Mouse (Mus musculus) Muller cell, postnatal 12 days (primary cell): ENCODE results near the gene Hrc.

ENCODE experiments used
- DNase-seq: peaks from one replicate; pipeline ENCODE4 v3.0.0-alpha.2; 2015; ENCODE audit errors: inconsistent ontology term

Hrc gene

DNA sequence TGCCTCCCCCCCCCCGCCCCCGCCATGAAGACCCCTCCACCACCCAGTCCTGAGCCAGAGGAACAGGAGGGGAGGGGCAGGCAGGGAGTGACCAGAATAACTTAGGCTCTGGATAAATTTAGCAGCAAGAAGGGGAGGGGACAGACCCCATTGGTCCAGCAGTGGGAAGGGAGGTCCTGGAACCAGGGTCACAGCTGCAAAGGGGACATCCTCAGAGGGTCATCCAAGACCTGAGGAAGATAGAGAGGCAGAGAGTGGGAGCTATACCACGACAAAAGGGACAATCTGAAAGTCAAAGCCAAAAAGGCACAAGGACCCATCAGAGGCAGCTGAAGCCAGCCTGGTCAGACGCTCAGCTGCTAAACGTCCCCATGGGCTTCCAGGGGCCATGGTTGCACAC lies at the start of gene Hrc:
TSS of gene Hrc (plus strand) at position 235 of the 400 bp plus-strand sequence.
- DNase-seq = no peak

DNA sequence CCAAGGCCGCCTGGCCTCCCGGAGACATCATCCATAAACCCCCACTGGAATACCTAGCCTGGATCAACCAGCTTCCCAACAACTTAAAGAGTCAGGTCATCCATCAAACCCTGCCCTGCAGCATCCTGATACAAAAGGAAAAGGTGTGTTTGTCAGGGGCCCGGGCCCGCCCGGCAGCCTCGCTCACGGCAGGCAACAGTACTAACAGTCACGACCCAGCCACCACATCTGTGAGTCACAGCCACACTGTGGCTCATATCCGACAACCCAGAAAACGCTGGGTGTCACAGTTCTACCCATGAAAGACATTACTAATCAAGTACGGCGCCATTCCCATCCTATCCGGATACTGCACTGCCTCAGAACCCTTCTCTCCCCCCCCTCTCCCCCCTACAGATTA lies 48.6 kb upstream of the Hrc start:
- DNase-seq = no peak

- no peak for DNase-seq
Measured at GRCm38 (mm10) chr7:45296626-45297025, 38.5 kb upstream of the Hrc start.

- DNase-seq = no peak
Measured at GRCm38 (mm10) chr7:45297563-45297962, 37.5 kb upstream of the Hrc start.

- peak; percentile 62 for DNase-seq
Measured at GRCm38 (mm10) chr7:45299752-45300151, 35.3 kb upstream of the Hrc start.

- DNase-seq = peak; percentile 22
Measured at GRCm38 (mm10) chr7:45300270-45300669, 34.8 kb upstream of the Hrc start.

- no peak for DNase-seq
Measured at GRCm38 (mm10) chr7:45302626-45303025, 32.5 kb upstream of the Hrc start.

GRCm38 (mm10) chr7:45304869-45305268 lies 30.2 kb upstream of the Hrc start:
- no peak for DNase-seq

DNA sequence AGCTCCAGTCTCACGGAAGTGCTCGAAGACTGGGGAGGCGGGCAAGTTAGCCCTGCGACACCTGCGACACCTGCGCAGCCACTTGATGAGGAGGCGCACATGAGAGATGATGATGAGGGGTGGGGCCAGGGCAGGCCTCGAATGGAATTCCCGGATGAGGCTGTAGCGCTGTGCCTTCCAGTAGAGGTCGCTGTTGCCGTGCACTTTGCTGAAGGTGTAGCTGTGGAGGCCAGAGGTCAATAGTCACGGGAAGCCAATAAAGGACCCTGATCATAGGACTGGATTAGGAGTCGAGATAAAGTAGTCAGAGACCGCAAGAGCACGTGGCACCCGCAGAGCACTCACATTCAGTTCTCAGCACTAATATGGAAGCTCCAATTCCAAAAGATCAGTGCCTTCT lies 29.8 kb upstream of the Hrc start:
- DNase-seq = peak; percentile 42

DNA sequence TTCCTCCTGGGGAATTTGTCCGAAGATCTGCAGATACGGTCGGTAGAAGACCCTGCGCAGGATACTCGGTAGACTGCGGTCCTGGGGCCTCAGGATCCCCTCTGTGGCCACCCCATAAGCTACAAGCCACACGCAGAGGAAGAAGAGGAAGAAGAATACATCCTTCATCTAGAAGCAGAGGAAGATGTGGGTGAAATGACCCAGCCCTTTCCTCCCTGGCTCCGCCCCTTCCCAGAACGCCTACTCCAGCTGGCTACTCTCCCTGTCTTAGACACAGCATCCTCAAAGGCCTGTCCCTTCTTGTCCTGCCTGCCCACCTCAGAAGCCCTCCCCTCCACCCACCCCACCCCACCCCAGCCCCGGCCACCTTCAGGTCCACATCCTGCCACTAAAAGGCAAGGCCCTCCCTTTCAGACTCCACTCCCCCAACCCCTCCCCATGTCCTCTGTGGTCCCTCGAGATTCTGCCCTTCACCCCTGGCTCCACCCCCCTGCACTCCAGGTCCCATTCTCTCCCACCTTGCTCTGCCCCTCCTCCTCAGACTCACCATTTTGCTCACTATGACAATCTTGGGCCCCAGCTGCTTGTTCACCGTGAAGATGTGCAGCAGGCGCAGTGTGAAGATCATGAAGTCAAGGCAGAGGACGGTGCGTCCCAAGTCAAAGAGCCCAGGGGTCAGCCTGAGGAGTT lies 26.4 kb upstream of the Hrc start:
- no peak for DNase-seq

DNA sequence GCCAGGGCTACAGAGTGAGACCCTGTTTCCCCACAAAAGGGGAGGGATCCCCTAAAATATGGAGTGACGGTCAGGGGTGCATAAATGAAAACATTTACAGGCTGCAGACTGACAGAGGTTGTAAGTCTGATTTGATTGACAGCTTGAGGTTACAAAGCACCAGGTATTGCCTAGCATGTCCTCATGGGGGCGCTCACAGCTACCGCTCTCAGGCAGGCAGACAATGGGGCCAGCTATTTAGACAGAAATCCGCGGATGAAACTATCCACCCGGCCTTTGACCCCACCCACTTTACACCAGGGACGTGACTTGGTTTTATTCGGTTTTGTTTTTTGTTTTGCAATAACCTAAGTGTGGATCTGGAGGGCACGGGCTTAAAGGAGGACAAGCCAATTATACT lies 25.6 kb upstream of the Hrc start:
- peak; percentile 51 for DNase-seq

GRCm38 (mm10) chr7:45312023-45312422 lies 23.1 kb upstream of the Hrc start:
- no peak for DNase-seq

DNA sequence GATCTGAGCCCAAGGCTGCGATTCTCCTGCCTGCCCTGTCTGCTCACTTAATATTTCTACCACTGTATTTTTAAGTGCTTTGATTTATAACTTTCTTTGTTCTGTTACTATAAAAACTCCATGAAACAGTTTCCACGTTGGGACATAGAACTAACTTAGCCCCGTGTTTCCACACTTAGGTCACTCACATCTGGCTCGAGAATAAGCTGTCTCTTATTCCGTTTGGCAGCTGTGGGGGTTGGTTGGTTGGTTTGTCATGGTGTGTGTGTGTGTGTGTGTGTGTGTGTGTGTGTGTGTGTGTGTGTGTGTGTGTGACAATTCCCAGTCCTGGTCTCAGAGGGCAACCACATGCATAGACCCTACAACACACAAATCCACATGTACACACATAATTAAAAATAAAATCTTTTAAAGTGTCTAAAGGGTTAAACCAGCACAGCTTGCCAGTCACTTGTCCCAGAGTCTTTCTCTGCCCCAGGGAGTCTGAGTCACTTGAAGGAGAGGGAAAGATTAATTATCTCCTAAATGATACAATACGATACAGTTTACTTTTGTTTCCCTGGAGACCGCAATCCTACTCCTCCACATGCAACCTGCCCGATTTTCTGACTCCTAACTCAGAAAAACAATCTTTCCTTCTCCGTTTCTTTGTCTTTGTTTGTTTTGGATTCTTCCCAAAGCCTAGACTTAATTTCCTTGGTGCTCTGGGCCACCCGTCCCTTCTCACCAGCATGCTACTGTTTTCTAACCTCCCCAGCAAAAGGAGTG lies 22.2 kb upstream of the Hrc start:
- DNase-seq = peak; percentile 59

GRCm38 (mm10) chr7:45313495-45313894 lies 21.6 kb upstream of the Hrc start:
- peak; percentile 12 for DNase-seq

DNA sequence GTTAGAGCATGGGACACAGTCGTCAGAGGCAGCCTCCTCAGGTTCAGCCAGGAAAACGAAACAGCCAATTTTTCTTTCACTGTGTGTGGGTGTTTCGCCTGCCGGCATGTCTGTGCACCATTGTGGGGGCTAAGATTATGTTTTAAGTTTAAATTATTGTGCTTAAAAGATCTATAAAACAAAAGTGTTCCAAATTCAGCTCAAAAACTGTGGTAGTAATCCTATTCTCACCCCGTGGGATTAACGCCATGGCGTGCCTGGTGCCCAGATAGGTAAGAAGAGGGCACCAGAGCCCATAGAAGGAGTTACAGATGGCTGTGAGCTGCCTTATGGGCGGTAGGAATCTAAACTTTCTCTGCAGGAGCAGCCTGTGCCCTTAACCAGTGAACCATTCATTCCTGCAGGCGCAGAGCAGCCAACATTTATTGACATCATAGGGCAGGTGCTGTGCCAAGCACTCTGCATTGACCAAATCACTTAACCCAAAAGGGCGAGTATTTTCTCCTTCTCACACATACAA lies 19.8 kb upstream of the Hrc start:
- DNase-seq = no peak

- no peak for DNase-seq
Measured at GRCm38 (mm10) chr7:45316536-45316935, 18.6 kb upstream of the Hrc start.

GRCm38 (mm10) chr7:45322245-45322644 lies 12.8 kb upstream of the Hrc start:
- DNase-seq = no peak

DNA sequence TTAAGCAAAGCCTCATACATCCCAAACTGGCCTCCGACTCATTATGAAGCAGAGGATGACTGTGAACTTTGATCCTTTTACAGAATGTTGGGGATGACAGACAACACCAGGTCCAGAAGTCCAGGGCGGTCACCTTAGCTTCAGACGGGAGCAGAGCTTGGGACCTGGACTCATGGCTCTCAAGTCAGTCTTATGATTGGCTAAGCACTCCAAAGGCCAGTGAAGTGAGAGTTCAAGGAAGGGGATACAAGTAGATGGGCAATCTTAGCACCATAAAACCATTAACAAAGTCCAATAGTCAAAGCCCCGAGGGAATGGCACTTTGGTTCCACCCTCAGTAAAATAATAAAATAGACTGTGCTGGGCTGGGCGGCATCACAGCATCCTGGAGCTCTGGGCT lies 12.0 kb upstream of the Hrc start:
- DNase-seq = no peak

DNA sequence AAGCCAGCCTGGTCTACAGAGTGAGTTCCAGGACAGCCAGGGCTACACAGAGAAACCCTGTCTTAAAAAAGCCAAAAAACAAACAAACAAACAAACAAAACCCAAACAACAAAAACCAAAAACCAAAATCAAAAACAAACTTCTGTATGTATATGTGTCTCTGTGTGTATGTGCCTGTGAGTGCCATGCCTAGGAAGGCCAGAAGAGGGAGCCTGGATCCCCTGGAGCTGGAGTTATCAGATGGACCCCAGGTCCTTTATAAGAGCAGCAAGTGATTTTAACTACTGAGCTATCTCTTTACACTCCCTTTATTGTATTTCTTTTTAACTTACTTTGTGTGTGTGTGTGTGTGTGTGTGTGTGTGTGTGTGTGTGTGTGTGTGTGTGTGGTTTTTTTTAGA lies 9.3 kb upstream of the Hrc start:
- DNase-seq = no peak

DNA sequence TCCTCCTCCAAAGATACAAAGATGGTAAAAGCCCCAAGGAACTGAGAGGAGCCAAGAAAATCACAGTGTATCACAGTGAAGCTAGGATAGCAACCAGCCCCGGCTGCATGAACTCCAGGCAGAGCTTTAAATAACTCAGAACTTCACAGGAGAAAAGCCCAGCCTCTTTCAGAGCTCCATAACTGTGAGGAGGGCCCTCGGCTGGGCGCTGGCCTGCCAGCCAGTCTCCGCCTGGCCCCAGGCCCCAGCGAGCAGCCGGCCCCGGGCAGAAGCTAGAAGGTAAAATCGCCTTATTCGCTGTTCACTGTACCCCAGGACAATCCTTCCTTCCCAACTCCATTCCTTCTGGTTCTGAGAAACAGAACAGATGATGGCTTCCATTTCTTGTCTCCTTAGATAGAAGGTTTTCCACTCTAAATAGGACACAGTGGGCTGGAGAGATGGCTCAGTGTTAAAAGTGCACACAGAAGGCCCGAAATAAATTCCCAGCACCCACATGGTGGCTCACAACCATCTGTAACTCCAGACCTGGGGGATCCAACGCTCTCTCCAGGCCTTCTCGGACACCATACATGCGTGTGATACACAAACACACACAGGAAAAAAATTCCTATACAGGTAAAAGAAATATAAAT lies 6.1 kb upstream of the Hrc start:
- no peak for DNase-seq

DNA sequence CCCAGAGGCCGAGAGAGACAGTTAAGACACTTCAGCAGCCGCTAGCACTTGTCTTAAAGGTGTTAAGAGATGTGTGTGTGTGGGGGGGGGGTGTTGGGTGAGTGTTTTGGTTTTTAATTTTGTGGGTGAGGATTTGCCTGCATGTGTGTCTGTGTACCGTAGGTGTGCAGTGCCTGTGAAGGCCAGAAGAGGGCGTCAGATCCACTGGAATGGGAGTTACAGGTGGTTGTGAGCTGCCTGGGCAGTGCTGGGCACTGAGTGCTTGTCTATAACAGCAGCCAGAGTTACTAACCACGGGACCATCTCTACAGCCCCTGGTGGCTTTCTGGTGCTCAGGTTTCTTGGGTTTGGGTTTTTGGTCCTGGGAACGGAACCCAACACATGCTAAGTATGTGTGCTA lies 3.6 kb upstream of the Hrc start:
- DNase-seq = no peak

DNA sequence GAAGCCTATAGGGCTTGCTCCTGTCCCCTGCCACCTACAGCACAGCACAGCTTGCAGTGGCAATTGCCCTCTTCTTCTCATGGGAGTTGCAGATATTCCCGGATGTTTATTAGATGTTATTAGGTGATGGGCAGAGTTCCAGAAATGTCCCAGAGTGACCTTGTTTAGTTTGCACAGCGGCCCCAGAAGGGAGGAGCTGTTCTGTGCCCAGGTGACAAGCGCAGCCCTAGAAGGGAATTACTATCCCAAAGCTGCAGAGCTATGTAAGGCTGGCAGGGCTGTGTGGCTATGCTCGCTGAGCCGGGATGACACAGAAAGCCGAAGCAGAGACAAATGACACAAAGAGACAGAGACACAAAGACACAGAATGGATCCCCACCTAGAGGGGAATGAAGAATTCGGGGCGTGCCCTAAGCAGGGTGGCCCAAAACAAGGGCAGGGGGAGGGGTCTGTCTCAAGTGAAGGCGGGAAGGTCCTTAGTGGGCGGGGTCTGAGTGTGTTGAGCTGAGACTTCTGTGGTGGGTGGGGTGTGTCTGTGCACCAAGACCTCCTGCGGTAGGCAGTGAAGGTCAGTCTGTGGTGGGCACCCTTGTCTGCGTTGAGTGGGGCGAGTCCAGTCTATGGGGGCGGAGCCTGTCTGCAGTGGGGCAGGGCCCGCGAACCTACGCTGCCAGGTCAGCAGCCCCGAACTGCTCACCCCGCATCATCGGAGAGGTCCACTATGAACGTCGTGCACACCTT lies 2.2 kb upstream of the Hrc start:
- DNase-seq = peak; percentile 76
